Mouse (Mus musculus): ENCODE results near the gene Tnfsfm13. TPM values are rescaled to one million over a fixed set of nuclear protein-coding genes. Genes with fewer than 3 reads are reported as not detected.

Gene Tnfsfm13
- polyA plus RNA-seq (2015; fragmentation: Illumina TruSeq; extraction: RNeasy Lipid Tissue Mini Kit (QIAGEN cat#74804); ENCODE audit: insufficient read depth, low read depth, low replicate concordance) = 4.4 TPM

GRCm38 (mm10) chr11:69695361-69696181 lies at the start of gene Tnfsfm13, which contains the start of gene Tnfsf12:
Gene Tnfsfm13, minus strand, starts transcription at chr11:69696098.
Gene Tnfsf12, minus strand, starts transcription at chr11:69695849.

GRCm38 (mm10) chr11:69685526-69686148 lies 10.3 kb downstream of the Tnfsfm13 start, which contains the start of gene Tnfsf13:
Gene Tnfsf13, minus strand, starts transcription at chr11:69685784.

DNA sequence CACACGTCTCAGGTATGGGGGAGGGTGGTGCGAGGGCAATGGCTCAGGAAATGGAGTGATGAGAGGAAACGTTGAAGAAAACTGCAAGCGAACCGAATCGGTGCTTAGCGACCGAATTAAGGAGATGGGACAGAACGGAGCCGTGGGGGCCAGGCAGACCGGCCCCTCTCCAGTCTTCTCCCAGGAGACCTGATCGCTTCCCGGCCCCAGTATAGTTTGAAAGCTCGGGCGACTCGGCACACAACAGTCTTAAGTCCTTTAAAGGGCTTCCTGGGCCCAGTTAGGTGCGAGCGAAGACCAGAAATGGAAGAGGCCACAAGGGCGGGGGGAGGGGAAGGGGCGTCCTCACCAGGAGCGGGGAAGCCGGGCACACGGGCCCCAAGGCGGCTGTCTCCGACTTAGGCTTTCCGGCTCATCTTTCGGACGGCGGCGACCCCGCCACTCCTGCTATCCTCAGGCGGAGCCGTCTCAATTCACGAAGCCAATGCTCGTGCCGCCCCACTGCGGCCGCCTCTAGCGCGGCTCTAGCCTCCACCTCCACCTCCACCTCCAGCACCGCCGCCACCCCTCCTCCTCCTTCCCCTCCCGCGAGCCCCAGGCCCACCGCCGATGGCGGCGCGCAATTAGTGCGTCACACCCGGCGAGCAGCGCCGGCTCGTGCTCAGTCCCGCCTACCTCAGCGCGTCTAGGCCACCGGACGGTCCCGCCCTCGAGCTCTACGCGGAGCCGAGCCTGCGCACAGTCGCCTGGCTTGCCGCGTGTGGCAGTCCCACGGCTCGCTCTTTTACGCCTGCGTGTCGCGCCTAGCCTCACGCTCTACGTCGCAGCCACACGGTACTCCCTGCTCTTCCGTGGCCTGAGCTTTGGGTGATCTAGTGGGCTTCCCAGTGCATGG lies 14.3 kb downstream of the Tnfsfm13 start, which contains the start of gene Senp3:
Senp3 (minus strand) TSS at position 771 of the 895 bp plus-strand sequence.

DNA sequence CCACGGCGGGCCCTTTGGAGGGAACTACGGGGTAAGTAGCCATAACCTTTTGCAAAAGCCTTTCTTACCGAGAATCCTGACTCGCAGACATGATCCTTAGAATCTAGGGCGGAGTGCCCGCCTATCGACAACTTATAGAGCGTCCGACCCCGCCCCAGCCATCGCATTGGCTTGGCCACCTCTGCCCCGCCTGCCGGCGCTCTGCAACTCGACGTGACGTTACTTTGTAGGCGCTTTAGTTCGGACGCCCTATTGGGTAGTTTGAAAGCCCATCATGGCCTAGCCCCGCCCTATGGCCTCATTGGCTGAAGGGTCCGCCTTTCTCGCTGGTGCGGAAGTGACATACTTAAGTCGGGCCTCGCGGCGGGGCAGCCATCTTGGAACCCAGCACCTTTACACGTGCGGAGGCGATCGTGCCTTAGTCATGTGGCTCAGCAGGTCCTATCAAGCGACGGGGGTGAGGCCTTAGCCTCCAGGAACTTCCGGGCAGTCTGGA lies 23.6 kb downstream of the Tnfsfm13 start, which contains the start of gene Eif4a1:
Eif4a1 (minus strand) TSS at position 213 of the 496 bp plus-strand sequence.

GRCm38 (mm10) chr11:69665961-69666664 lies 29.8 kb downstream of the Tnfsfm13 start, which contains the start of gene Cd68:
Gene Cd68, minus strand, starts transcription at chr11:69666153.

GRCm38 (mm10) chr11:69662213-69662966 lies 33.5 kb downstream of the Tnfsfm13 start, which contains the start of gene Mpdu1:
Gene Mpdu1, minus strand, starts transcription at chr11:69662642.

DNA sequence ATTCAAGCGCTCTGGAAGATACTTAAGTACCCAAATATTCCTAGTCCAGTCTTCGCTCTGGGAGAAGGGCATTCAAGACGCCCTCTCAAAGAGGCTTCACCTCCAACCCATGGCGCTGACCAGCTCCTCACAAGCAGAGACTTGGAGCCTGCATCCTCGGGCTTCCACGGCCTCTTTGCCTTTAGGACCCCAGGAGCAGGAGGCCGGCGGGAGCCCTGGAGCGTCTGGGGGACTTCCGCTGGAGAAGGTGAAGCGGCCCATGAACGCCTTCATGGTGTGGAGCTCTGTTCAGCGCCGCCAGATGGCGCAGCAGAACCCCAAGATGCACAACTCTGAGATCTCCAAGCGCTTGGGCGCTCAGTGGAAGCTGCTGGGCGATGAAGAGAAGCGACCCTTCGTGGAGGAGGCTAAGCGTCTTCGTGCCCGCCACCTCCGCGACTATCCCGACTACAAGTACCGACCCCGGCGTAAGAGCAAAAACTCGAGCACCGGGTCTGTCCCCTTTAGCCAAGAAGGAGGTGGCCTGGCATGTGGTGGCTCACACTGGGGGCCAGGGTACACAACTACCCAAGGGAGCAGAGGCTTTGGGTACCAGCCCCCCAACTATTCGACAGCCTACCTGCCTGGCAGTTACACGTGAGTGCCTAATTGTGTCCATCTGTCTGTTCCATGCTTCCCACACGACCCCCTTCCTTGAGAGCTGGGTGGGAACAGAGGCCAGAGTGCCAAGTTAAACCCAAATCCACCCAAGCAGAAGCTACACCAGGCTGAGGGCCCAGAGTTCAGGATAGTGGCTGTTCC lies 40.4 kb downstream of the Tnfsfm13 start, which contains the start of gene Sox15:
Sox15 (plus strand) TSS at position 51 of the 801 bp plus-strand sequence.

Other genes starting within 250 kb of the Tnfsfm13 start
- gene Dnah2, start 147.0 kb downstream of the Tnfsfm13 start, polyA plus RNA-seq (2015; fragmentation: Illumina TruSeq; extraction: RNeasy Lipid Tissue Mini Kit (QIAGEN cat#74804); ENCODE audit: insufficient read depth, low read depth, low replicate concordance) = 0.07 TPM
- 1.1 TPM for gene Efnb3, start 135.9 kb downstream of the Tnfsfm13 start, polyA plus RNA-seq (2015; fragmentation: Illumina TruSeq; extraction: RNeasy Lipid Tissue Mini Kit (QIAGEN cat#74804); ENCODE audit: insufficient read depth, low read depth, low replicate concordance)
- gene Wrap53, start 115.8 kb downstream of the Tnfsfm13 start, polyA plus RNA-seq (2015; fragmentation: Illumina TruSeq; extraction: RNeasy Lipid Tissue Mini Kit (QIAGEN cat#74804); ENCODE audit: insufficient read depth, low read depth, low replicate concordance) = 3.8 TPM
- gene Trp53, start 115.7 kb downstream of the Tnfsfm13 start, polyA plus RNA-seq (2015; fragmentation: Illumina TruSeq; extraction: RNeasy Lipid Tissue Mini Kit (QIAGEN cat#74804); ENCODE audit: insufficient read depth, low read depth, low replicate concordance) = 14.2 TPM
- gene Atp1b2, start 90.2 kb downstream of the Tnfsfm13 start, polyA plus RNA-seq (2015; fragmentation: Illumina TruSeq; extraction: RNeasy Lipid Tissue Mini Kit (QIAGEN cat#74804); ENCODE audit: insufficient read depth, low read depth, low replicate concordance) = 8.9 TPM
- not detected for gene Shbg, start 78.2 kb downstream of the Tnfsfm13 start, polyA plus RNA-seq (2015; fragmentation: Illumina TruSeq; extraction: RNeasy Lipid Tissue Mini Kit (QIAGEN cat#74804); ENCODE audit: insufficient read depth, low read depth, low replicate concordance)
- gene Sat2, start 74.1 kb downstream of the Tnfsfm13 start, polyA plus RNA-seq (2015; fragmentation: Illumina TruSeq; extraction: RNeasy Lipid Tissue Mini Kit (QIAGEN cat#74804); ENCODE audit: insufficient read depth, low read depth, low replicate concordance) = 3.0 TPM
- gene Fxr2, start 63.1 kb downstream of the Tnfsfm13 start, polyA plus RNA-seq (2015; fragmentation: Illumina TruSeq; extraction: RNeasy Lipid Tissue Mini Kit (QIAGEN cat#74804); ENCODE audit: insufficient read depth, low read depth, low replicate concordance) = 24.7 TPM
- gene Sox15, start 40.8 kb downstream of the Tnfsfm13 start, polyA plus RNA-seq (2015; fragmentation: Illumina TruSeq; extraction: RNeasy Lipid Tissue Mini Kit (QIAGEN cat#74804); ENCODE audit: insufficient read depth, low read depth, low replicate concordance) = not detected
- 20.9 TPM for gene Mpdu1, start 33.5 kb downstream of the Tnfsfm13 start, polyA plus RNA-seq (2015; fragmentation: Illumina TruSeq; extraction: RNeasy Lipid Tissue Mini Kit (QIAGEN cat#74804); ENCODE audit: insufficient read depth, low read depth, low replicate concordance)
- 11.4 TPM for gene Cd68, start 29.9 kb downstream of the Tnfsfm13 start, polyA plus RNA-seq (2015; fragmentation: Illumina TruSeq; extraction: RNeasy Lipid Tissue Mini Kit (QIAGEN cat#74804); ENCODE audit: insufficient read depth, low read depth, low replicate concordance)
- gene Eif4a1, start 23.7 kb downstream of the Tnfsfm13 start, polyA plus RNA-seq (2015; fragmentation: Illumina TruSeq; extraction: RNeasy Lipid Tissue Mini Kit (QIAGEN cat#74804); ENCODE audit: insufficient read depth, low read depth, low replicate concordance) = 118 TPM
- gene Senp3, start 14.0 kb downstream of the Tnfsfm13 start, polyA plus RNA-seq (2015; fragmentation: Illumina TruSeq; extraction: RNeasy Lipid Tissue Mini Kit (QIAGEN cat#74804); ENCODE audit: insufficient read depth, low read depth, low replicate concordance) = 20.9 TPM
- 1.0 TPM for gene Tnfsf13, start 10.3 kb downstream of the Tnfsfm13 start, polyA plus RNA-seq (2015; fragmentation: Illumina TruSeq; extraction: RNeasy Lipid Tissue Mini Kit (QIAGEN cat#74804); ENCODE audit: insufficient read depth, low read depth, low replicate concordance)
- 12.1 TPM for gene Tnfsf12, start 249 bp downstream of the Tnfsfm13 start, polyA plus RNA-seq (2015; fragmentation: Illumina TruSeq; extraction: RNeasy Lipid Tissue Mini Kit (QIAGEN cat#74804); ENCODE audit: insufficient read depth, low read depth, low replicate concordance)
- 11.2 TPM for gene Polr2a, start 62.5 kb upstream of the Tnfsfm13 start, polyA plus RNA-seq (2015; fragmentation: Illumina TruSeq; extraction: RNeasy Lipid Tissue Mini Kit (QIAGEN cat#74804); ENCODE audit: insufficient read depth, low read depth, low replicate concordance)
- not detected for gene Slc35g3, start 65.9 kb upstream of the Tnfsfm13 start, polyA plus RNA-seq (2015; fragmentation: Illumina TruSeq; extraction: RNeasy Lipid Tissue Mini Kit (QIAGEN cat#74804); ENCODE audit: insufficient read depth, low read depth, low replicate concordance)
- 7.3 TPM for gene Zbtb4, start 69.8 kb upstream of the Tnfsfm13 start, polyA plus RNA-seq (2015; fragmentation: Illumina TruSeq; extraction: RNeasy Lipid Tissue Mini Kit (QIAGEN cat#74804); ENCODE audit: insufficient read depth, low read depth, low replicate concordance)
- gene Chrnb1, start 99.8 kb upstream of the Tnfsfm13 start, polyA plus RNA-seq (2015; fragmentation: Illumina TruSeq; extraction: RNeasy Lipid Tissue Mini Kit (QIAGEN cat#74804); ENCODE audit: insufficient read depth, low read depth, low replicate concordance) = 3.0 TPM
- gene Fgf11, start 105.8 kb upstream of the Tnfsfm13 start, polyA plus RNA-seq (2015; fragmentation: Illumina TruSeq; extraction: RNeasy Lipid Tissue Mini Kit (QIAGEN cat#74804); ENCODE audit: insufficient read depth, low read depth, low replicate concordance) = 1.2 TPM
- gene Tmem102, start 109.5 kb upstream of the Tnfsfm13 start, polyA plus RNA-seq (2015; fragmentation: Illumina TruSeq; extraction: RNeasy Lipid Tissue Mini Kit (QIAGEN cat#74804); ENCODE audit: insufficient read depth, low read depth, low replicate concordance) = 1.6 TPM
- not detected for gene Gm39566, start 119.2 kb upstream of the Tnfsfm13 start, polyA plus RNA-seq (2015; fragmentation: Illumina TruSeq; extraction: RNeasy Lipid Tissue Mini Kit (QIAGEN cat#74804); ENCODE audit: insufficient read depth, low read depth, low replicate concordance)
- gene Spem2, start 122.4 kb upstream of the Tnfsfm13 start, polyA plus RNA-seq (2015; fragmentation: Illumina TruSeq; extraction: RNeasy Lipid Tissue Mini Kit (QIAGEN cat#74804); ENCODE audit: insufficient read depth, low read depth, low replicate concordance) = not detected
- gene Spem1, start 126.1 kb upstream of the Tnfsfm13 start, polyA plus RNA-seq (2015; fragmentation: Illumina TruSeq; extraction: RNeasy Lipid Tissue Mini Kit (QIAGEN cat#74804); ENCODE audit: insufficient read depth, low read depth, low replicate concordance) = not detected
- 6.3 TPM for gene Nlgn2, start 141.7 kb upstream of the Tnfsfm13 start, polyA plus RNA-seq (2015; fragmentation: Illumina TruSeq; extraction: RNeasy Lipid Tissue Mini Kit (QIAGEN cat#74804); ENCODE audit: insufficient read depth, low read depth, low replicate concordance)
- gene Tmem256, start 142.4 kb upstream of the Tnfsfm13 start, polyA plus RNA-seq (2015; fragmentation: Illumina TruSeq; extraction: RNeasy Lipid Tissue Mini Kit (QIAGEN cat#74804); ENCODE audit: insufficient read depth, low read depth, low replicate concordance) = 73.9 TPM
- gene Plscr3, start 150.3 kb upstream of the Tnfsfm13 start, polyA plus RNA-seq (2015; fragmentation: Illumina TruSeq; extraction: RNeasy Lipid Tissue Mini Kit (QIAGEN cat#74804); ENCODE audit: insufficient read depth, low read depth, low replicate concordance) = 8.3 TPM
- gene Tnk1, start 162.6 kb upstream of the Tnfsfm13 start, polyA plus RNA-seq (2015; fragmentation: Illumina TruSeq; extraction: RNeasy Lipid Tissue Mini Kit (QIAGEN cat#74804); ENCODE audit: insufficient read depth, low read depth, low replicate concordance) = 6.0 TPM
- gene Tmem95, start 181.9 kb upstream of the Tnfsfm13 start, polyA plus RNA-seq (2015; fragmentation: Illumina TruSeq; extraction: RNeasy Lipid Tissue Mini Kit (QIAGEN cat#74804); ENCODE audit: insufficient read depth, low read depth, low replicate concordance) = not detected
- 1.4 TPM for gene Kctd11, start 185.3 kb upstream of the Tnfsfm13 start, polyA plus RNA-seq (2015; fragmentation: Illumina TruSeq; extraction: RNeasy Lipid Tissue Mini Kit (QIAGEN cat#74804); ENCODE audit: insufficient read depth, low read depth, low replicate concordance)
- 0.87 TPM for gene Acap1, start 199.4 kb upstream of the Tnfsfm13 start, polyA plus RNA-seq (2015; fragmentation: Illumina TruSeq; extraction: RNeasy Lipid Tissue Mini Kit (QIAGEN cat#74804); ENCODE audit: insufficient read depth, low read depth, low replicate concordance)
- gene 2810408A11Rik, start 204.9 kb upstream of the Tnfsfm13 start, polyA plus RNA-seq (2015; fragmentation: Illumina TruSeq; extraction: RNeasy Lipid Tissue Mini Kit (QIAGEN cat#74804); ENCODE audit: insufficient read depth, low read depth, low replicate concordance) = not detected
- gene Neurl4, start 205.0 kb upstream of the Tnfsfm13 start, polyA plus RNA-seq (2015; fragmentation: Illumina TruSeq; extraction: RNeasy Lipid Tissue Mini Kit (QIAGEN cat#74804); ENCODE audit: insufficient read depth, low read depth, low replicate concordance) = 12.3 TPM
- gene Gps2, start 217.8 kb upstream of the Tnfsfm13 start, polyA plus RNA-seq (2015; fragmentation: Illumina TruSeq; extraction: RNeasy Lipid Tissue Mini Kit (QIAGEN cat#74804); ENCODE audit: insufficient read depth, low read depth, low replicate concordance) = 25.1 TPM
- 133 TPM for gene Eif5a, start 225.9 kb upstream of the Tnfsfm13 start, polyA plus RNA-seq (2015; fragmentation: Illumina TruSeq; extraction: RNeasy Lipid Tissue Mini Kit (QIAGEN cat#74804); ENCODE audit: insufficient read depth, low read depth, low replicate concordance)
- gene Ybx2, start 239.7 kb upstream of the Tnfsfm13 start, polyA plus RNA-seq (2015; fragmentation: Illumina TruSeq; extraction: RNeasy Lipid Tissue Mini Kit (QIAGEN cat#74804); ENCODE audit: insufficient read depth, low read depth, low replicate concordance) = 1.6 TPM